Mouse (Mus musculus) liver, embryonic 14 days (tissue): Measurements from ENCODE around the gene Slc29a3. TPM values are rescaled to one million over a fixed set of nuclear protein-coding genes. Genes with fewer than 3 reads are reported as not detected.

Experiments
- polyA plus RNA-seq: library from polyadenylated mRNA; depleted of rRNA; stranded (reverse); fragments of >200 nt; gene quantifications from 2 replicates; pipeline ENCODE4 v1.2.3, GENCODE M21; 2012; rRNA removed

The Slc29a3 gene
- 1.5 and 1.7 TPM in 2 replicates for polyA plus RNA-seq

GRCm38 (mm10) chr10:60752040-60753020 is at the start of gene Slc29a3:
Gene Slc29a3, minus strand, starts transcription at chr10:60752794.

DNA sequence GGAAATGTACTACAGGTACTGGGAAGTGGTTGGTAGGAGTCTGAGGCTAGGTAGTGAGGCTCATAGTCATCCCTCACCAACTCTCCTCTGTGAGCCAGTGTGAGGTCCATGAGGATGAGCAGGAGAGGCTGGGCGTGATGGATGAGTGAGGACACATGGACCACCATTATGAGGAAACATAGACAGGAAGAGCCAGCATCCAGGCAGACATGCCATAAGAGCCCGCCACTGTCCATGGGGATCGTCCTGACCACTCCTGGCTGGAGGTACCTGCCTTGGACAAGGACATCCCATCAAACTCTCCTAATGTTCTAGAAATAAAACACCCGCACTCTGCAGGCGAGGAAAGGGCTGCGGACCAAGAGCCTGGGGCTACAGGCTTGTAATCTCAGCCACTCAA is 56.2 kb downstream of the Slc29a3 start, which contains the start of gene Cdh23:
TSS of gene Cdh23 (minus strand) at position 101 of the 400 bp plus-strand sequence.

Other genes starting within 250 kb of the Slc29a3 start
- gene Cdh23, start 56.3 kb downstream of the Slc29a3 start, polyA plus RNA-seq: under 0.01 and 0.01 TPM in 2 replicates
- gene Unc5b, start 78.8 kb upstream of the Slc29a3 start, polyA plus RNA-seq: 0.41 and 0.48 TPM in 2 replicates